Mouse (Mus musculus): ENCODE data around the gene Actl6b. TPM values are rescaled to one million over a fixed set of nuclear protein-coding genes. Genes with fewer than 3 reads are reported as not detected.

Actl6b gene
- polyA plus RNA-seq, 2 experiments, result not detected

- 58% methylated on average over 6 of the region's 6 CpGs for WGBS (ENCODE audit: insufficient replicate concordance)
- Histone ChIP-seq H3K27me3 (ENCODE audit: control insufficient read depth, insufficient read depth, low read length) (no peaks in the 10 kb centered on the region), H3K4me3 (ENCODE audit: insufficient read depth in 1 of 2, low read depth in 2 of 2, low read length in 2 of 2) (no peak overlapping the region), H3K36me3 (replicated peaks; ENCODE audit: control insufficient read depth, insufficient read depth, low read depth) (peaks cover 38% of the 10 kb centered on the region), H3K9ac (replicated peaks) (no peak overlapping the region), H3K27ac (no peak overlapping the region), H3K4me2 (ENCODE audit: low read depth) (no peak overlapping the region), H3K9me3 (ENCODE audit: control insufficient read depth, low read length) (no peaks in the 10 kb centered on the region), H3K4me1 (replicated peaks; ENCODE audit: control insufficient read depth in 2 of 2, insufficient read depth in 2 of 2, low read length in 1 of 2) (peaks cover 0 to 7% of the 10 kb centered on the region in 2 experiments; a peak in 3 of 4 replicates)
- ATAC-seq (ENCODE audit: insufficient read depth) (peak; percentile 11; the same call in 1 of the 2 replicates), DNase-seq (ENCODE audit: low read depth in 3 of 3, low spot score in 3 of 3) (no peak)
- TF ChIP-seq CTCF (IDR thresholded peaks at IDR 0.05; ENCODE audit: low read depth), result no peak
- no peak for TF ChIP-seq EP300 (IDR thresholded peaks at IDR 0.05; ENCODE audit: low read depth)
Observed at GRCm38 (mm10) chr5:137580246-137580645, 26.9 kb downstream of the Actl6b start.

GRCm38 (mm10) chr5:137582702-137583101 is 29.4 kb downstream of the Actl6b start:
- H3K9ac ChIP-seq (replicated peaks), result no peak overlapping the region
- H3K36me3 ChIP-seq (replicated peaks; ENCODE audit: control insufficient read depth, insufficient read depth, low read depth), result peaks cover 29% of the 10 kb centered on the region

GRCm38 (mm10) chr5:137583670-137584169 is 30.4 kb downstream of the Actl6b start:
- Histone ChIP-seq H3K27ac (no peak overlapping the region), H3K4me3 (ENCODE audit: insufficient read depth in 1 of 2, low read depth in 2 of 2, low read length in 2 of 2) (no peak overlapping the region), H3K36me3 (replicated peaks; ENCODE audit: control insufficient read depth, insufficient read depth, low read depth) (peaks cover 21% of the 10 kb centered on the region), H3K9ac (replicated peaks) (no peak overlapping the region), H3K4me1 (replicated peaks; ENCODE audit: control insufficient read depth in 2 of 2, insufficient read depth in 2 of 2, low read length in 1 of 2) (peaks cover 0 to 7% of the 10 kb centered on the region in 2 experiments; a peak in 3 of 4 replicates), H3K4me2 (ENCODE audit: low read depth) (peak overlapping the region; percentile 28), H3K9me3 (ENCODE audit: control insufficient read depth, low read length) (no peaks in the 10 kb centered on the region; the same call in 1 of the 2 replicates), H3K27me3 (ENCODE audit: control insufficient read depth, insufficient read depth, low read length) (no peaks in the 10 kb centered on the region)
- DNase-seq (ENCODE audit: low read depth in 3 of 3, low spot score in 3 of 3), result no peak
- 42% methylated on average over 27 of the region's 27 CpGs for WGBS (ENCODE audit: insufficient replicate concordance)
- no peak for ATAC-seq (ENCODE audit: insufficient read depth)
- TF ChIP-seq CTCF (IDR thresholded peaks at IDR 0.05; ENCODE audit: low read depth), result no peak
- TF ChIP-seq EP300 (IDR thresholded peaks at IDR 0.05; ENCODE audit: low read depth), result no peak

More at GRCm38 (mm10) chr5:137582702-137583101, 29.4 kb downstream of the Actl6b start:
- Histone ChIP-seq H3K9me3 (ENCODE audit: control insufficient read depth, low read length) (no peaks in the 10 kb centered on the region; the same call in 1 of the 2 replicates), H3K27me3 (ENCODE audit: control insufficient read depth, insufficient read depth, low read length) (no peaks in the 10 kb centered on the region), H3K27ac (no peak overlapping the region), H3K4me2 (ENCODE audit: low read depth) (no peak overlapping the region), H3K4me1 (replicated peaks; ENCODE audit: control insufficient read depth in 2 of 2, insufficient read depth in 2 of 2, low read length in 1 of 2) (peaks cover 0 to 7% of the 10 kb centered on the region in 2 experiments; a peak in 3 of 4 replicates), H3K4me3 (ENCODE audit: insufficient read depth in 1 of 2, low read depth in 2 of 2, low read length in 2 of 2) (no peak overlapping the region)
- TF ChIP-seq EP300 (IDR thresholded peaks at IDR 0.05; ENCODE audit: low read depth) (no peak), CTCF (IDR thresholded peaks at IDR 0.05; ENCODE audit: low read depth) (no peak)
- ATAC-seq (ENCODE audit: insufficient read depth), result no peak
- DNase-seq (ENCODE audit: low read depth in 3 of 3, low spot score in 3 of 3), result no peak
- WGBS (ENCODE audit: insufficient replicate concordance), result 62% methylated on average over 8 of the region's 8 CpGs

GRCm38 (mm10) chr5:137584976-137585375 is 31.7 kb downstream of the Actl6b start:
- Histone ChIP-seq H3K4me2 (ENCODE audit: low read depth) (no peak overlapping the region), H3K9me3 (ENCODE audit: control insufficient read depth, low read length) (no peaks in the 10 kb centered on the region; the same call in 1 of the 2 replicates), H3K27ac (no peak overlapping the region), H3K4me3 (ENCODE audit: insufficient read depth in 1 of 2, low read depth in 2 of 2, low read length in 2 of 2) (no peak overlapping the region), H3K9ac (replicated peaks) (no peak overlapping the region), H3K36me3 (replicated peaks; ENCODE audit: control insufficient read depth, insufficient read depth, low read depth) (peaks cover 9% of the 10 kb centered on the region), H3K4me1 (replicated peaks; ENCODE audit: control insufficient read depth in 2 of 2, insufficient read depth in 2 of 2, low read length in 1 of 2) (peaks cover 0 to 2% of the 10 kb centered on the region in 2 experiments; a peak in 3 of 4 replicates), H3K27me3 (ENCODE audit: control insufficient read depth, insufficient read depth, low read length) (no peaks in the 10 kb centered on the region)
- TF ChIP-seq CTCF (IDR thresholded peaks at IDR 0.05; ENCODE audit: low read depth) (peak; percentile 78), EP300 (IDR thresholded peaks at IDR 0.05; ENCODE audit: low read depth) (no peak)
- DNase-seq (ENCODE audit: low read depth in 3 of 3, low spot score in 3 of 3) (peak in 2 of 3 experiments; percentile 47), ATAC-seq (ENCODE audit: insufficient read depth) (0 out of 2 replicates have a peak, but pooled peaks have one; percentile 36)
- 22% methylated on average over 8 of the region's 8 CpGs for WGBS (ENCODE audit: insufficient replicate concordance)

- no peak overlapping the region for H3K9ac ChIP-seq (replicated peaks)
- no peaks in the 10 kb centered on the region; the same call in 1 of the 2 replicates for H3K9me3 ChIP-seq (ENCODE audit: control insufficient read depth, low read length)
- H3K4me2 ChIP-seq (ENCODE audit: low read depth), result no peak overlapping the region
- no peaks in the 10 kb centered on the region for H3K4me1 ChIP-seq (replicated peaks; ENCODE audit: control insufficient read depth in 2 of 2, insufficient read depth in 2 of 2, low read length in 1 of 2)
- DNase-seq (ENCODE audit: low read depth in 3 of 3, low spot score in 3 of 3) (no peak), ATAC-seq (ENCODE audit: insufficient read depth) (no peak)
- TF ChIP-seq EP300 (IDR thresholded peaks at IDR 0.05; ENCODE audit: low read depth) (no peak), CTCF (IDR thresholded peaks at IDR 0.05; ENCODE audit: low read depth) (no peak)
- WGBS (ENCODE audit: insufficient replicate concordance), result 74% methylated on average over 5 of the region's 5 CpGs
- no peak overlapping the region for H3K27ac ChIP-seq
- H3K27me3 ChIP-seq (ENCODE audit: control insufficient read depth, insufficient read depth, low read length), result no peaks in the 10 kb centered on the region
- H3K36me3 ChIP-seq (replicated peaks; ENCODE audit: control insufficient read depth, insufficient read depth, low read depth), result no peaks in the 10 kb centered on the region; the same call in 1 of the 2 replicates
- H3K4me3 ChIP-seq (ENCODE audit: insufficient read depth in 1 of 2, low read depth in 2 of 2, low read length in 2 of 2), result no peak overlapping the region
Observed at GRCm38 (mm10) chr5:137590507-137590906, 37.2 kb downstream of the Actl6b start.

All from liver, embryonic 14.5 days (tissue).